Mouse (Mus musculus) testis, postnatal 14 days (tissue): ENCODE measurements around the gene Gm29609.
A peak's percentile ranks its signal among the peaks of the same experiment; 100 is the strongest.

Experiments
- DNase-seq: peaks from one replicate; pipeline ENCODE4 v3.0.0; 2021; ENCODE audit warnings: low spot score

The Gm29609 gene

GRCm38 (mm10) chr5:31138968-31139425 is 40.7 kb downstream of the Gm29609 start:
- DNase-seq: no peak

- DNase-seq: no peak
These were observed 41.3 kb downstream of the Gm29609 start, which contains the start of gene Ucn for GRCm38 (mm10) chr5:31138241-31138967. Gene Ucn, minus strand, starts transcription at chr5:31138829.

GRCm38 (mm10) chr5:31137658-31138057 is 42.1 kb downstream of the Gm29609 start:
- DNase-seq: no peak

DNA sequence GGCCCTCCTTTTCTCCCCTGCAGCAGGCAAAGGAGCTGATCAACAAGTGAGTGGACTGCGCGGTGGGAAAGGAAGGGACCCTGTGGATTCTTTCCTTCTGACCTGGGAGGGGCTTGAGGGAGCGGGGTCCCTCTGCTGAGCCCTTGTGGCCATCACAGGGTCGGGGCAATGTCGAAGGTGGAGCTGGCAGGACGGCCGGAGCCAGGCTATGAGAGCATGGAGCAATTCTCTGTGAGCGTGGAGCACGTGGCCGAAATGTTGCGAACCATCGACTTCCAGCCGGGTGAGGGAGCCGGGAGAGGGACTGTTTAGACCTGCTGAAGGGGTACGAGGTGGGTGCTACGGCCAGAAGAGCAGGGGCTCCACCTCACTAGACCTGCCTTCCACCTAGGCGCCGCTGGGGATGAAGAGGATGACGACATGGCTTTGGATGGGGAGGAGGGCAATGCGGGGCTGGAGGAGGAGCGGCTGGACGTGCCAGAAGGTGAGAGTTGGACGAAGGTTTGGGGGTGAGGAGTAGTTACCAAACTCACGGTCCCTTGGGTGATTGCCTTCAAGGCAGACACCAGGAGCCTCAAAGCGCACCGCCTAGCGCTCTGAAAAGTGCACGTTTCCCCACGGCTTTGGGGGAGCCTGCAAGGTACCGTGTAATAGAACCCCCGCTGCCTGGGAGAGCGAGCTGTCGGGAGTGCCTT is 42.8 kb downstream of the Gm29609 start:
- no peak for DNase-seq

GRCm38 (mm10) chr5:31126050-31126449 is 53.7 kb downstream of the Gm29609 start:
- no peak for DNase-seq

GRCm38 (mm10) chr5:31123481-31123880 is 56.2 kb downstream of the Gm29609 start:
- DNase-seq: no peak

GRCm38 (mm10) chr5:31121111-31121510 is 58.6 kb downstream of the Gm29609 start:
- no peak for DNase-seq

DNA sequence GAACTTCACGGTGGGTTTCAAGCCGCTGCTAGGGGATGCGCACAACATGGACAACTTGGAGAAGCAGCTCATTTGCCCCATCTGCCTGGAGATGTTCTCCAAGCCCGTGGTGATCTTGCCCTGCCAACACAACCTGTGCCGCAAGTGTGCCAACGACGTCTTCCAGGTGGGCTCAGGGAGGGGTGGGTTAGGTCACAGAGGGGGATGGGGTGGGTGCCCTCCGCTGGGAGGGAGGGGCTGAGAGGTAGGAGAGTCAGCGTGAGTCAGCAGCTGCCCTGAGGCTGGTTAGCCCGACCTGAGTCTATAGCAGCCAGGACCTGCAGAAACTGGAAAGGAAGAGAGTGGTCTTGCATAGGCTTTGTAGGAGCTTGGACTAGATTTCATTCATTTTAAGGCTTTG is 62.8 kb downstream of the Gm29609 start:
- DNase-seq: no peak

DNA sequence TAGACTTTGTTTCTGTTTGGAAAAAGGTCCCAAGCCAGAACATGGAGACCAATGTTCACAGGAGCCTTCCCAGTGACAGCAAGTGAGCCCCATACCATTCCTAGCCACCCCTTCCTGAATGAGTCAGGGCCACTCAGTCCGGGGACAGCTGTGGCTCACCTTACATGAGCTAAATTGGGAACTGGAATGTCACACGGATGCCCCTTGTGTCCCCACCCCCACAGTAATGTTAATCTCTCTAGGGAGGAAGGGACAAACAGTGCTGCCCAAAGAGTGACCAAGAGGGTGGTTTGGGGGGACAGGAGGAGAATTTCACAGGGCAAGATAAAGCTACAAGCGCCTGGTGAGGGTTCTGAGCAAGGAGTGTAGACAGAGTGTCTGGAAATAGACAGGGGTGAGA is 63.4 kb downstream of the Gm29609 start, which contains the start of gene Trim54:
Trim54 (plus strand) TSS at position 359 of the 400 bp plus-strand sequence.
- no peak for DNase-seq

- no peak for DNase-seq
These were observed 68.9 kb downstream of the Gm29609 start for GRCm38 (mm10) chr5:31110781-31111180.

- DNase-seq: peak; percentile 78
These were observed 71.7 kb downstream of the Gm29609 start, which contains the start of gene Slc30a3 for GRCm38 (mm10) chr5:31108000-31108490. Gene Slc30a3, minus strand, starts transcription at chr5:31108237.

- DNase-seq: no peak
These were observed 73.8 kb downstream of the Gm29609 start, which contains the start of gene Dnajc5g for GRCm38 (mm10) chr5:31105814-31106335. Gene Dnajc5g, plus strand, starts transcription at chr5:31106285.

DNA sequence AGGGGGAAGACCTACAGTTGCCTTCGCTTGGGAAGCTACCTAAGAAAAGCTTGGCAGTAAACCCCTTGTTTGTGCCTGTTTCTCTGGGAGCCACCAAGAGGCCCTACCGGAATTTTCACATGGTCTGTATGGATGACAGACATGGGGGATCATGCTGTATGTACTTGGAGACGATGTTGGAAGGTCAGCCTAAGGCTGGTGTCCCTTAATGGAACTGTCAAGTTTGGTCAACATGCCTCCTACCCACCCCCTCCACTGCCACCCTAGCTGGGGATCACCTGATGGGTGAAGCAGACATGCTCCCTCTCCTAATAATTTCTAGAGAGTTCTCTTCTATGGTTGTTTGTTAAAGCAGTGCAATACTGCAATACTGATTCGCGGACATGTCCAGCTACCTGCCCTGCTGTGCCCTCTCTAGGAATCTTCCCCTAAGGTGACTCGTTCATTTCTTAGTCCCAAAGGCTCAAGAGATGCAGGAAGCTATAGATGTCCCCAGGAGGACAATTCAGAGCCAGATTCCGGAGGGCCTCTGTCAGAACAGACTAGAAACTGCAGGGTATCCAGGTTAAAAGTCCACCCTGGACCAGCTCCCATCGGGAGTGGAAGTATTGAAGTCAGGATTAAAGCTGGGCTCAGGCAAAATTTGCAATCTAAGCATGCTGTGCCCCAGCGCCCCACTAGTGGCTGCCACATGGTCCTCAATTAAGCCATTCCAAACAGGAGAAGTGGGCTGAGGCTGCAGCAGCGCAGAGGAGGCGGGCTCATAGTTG is 83.8 kb downstream of the Gm29609 start:
- no peak for DNase-seq

GRCm38 (mm10) chr5:31094799-31095691 is 84.7 kb downstream of the Gm29609 start:
- peak; percentile 26 for DNase-seq
